Mouse (Mus musculus) lung, adult 10 weeks (tissue): ENCODE results near the gene Gprasp2. TPM values are rescaled to one million over a fixed set of nuclear protein-coding genes. Genes with fewer than 3 reads are reported as not detected.

Experiments used
- polyA plus RNA-seq: library from polyadenylated mRNA; stranded (reverse); fragments of 350-450 nt; fragmentation: Illumina TruSeq; extraction: RNeasy Lipid Tissue Mini Kit (QIAGEN cat#74804); gene quantifications from one replicate; pipeline ENCODE4 v1.2.3, GENCODE M21; 2014; ENCODE audit warnings: low read depth, low replicate concordance; ENCODE audit not compliant: insufficient read depth

The Gprasp2 gene
- polyA plus RNA-seq: 0.95 TPM

DNA sequence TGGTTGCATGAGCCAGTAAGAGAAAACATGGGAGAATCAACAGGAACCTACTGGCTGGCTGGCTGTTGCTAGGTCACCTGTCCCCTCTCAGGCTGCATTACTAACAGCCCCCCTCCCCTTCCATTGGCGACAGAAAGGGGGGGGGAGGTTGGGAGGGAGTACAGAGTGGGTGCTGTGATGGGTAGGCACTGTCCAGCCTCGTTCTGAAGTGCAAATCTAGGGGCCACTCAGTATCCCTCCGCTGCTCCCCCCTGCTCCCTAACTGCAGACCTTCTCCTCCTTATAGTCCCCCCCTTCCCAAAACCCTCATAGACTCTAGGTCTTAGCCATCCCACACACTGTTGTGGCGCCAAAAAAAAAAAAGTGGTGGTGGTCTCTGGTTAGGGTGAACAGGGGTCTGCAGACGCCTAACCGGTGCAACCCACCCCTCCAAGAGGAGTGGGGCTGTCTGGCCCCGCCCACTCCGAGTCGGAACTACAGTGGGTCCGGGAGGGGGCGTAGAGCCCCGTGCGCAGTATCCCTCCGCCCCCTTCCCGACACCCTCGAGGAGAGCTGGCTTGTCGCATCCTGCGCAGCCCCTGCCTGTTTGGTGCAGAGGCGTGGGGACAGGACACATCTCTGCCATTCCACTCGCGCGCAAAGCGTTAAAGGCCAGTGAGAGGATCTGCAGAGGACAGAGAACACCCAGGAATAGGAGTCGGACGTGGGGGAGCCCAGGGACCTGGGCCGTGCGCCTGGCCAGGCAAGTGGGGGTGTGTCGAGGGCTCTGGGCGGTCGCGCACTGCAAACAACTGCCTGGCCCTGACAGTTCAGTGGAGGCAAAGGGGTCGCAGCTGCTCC is at the start of gene Gprasp2:
Gene Gprasp2, plus strand, starts transcription at position 514 of the 840 bp plus-strand sequence.

DNA sequence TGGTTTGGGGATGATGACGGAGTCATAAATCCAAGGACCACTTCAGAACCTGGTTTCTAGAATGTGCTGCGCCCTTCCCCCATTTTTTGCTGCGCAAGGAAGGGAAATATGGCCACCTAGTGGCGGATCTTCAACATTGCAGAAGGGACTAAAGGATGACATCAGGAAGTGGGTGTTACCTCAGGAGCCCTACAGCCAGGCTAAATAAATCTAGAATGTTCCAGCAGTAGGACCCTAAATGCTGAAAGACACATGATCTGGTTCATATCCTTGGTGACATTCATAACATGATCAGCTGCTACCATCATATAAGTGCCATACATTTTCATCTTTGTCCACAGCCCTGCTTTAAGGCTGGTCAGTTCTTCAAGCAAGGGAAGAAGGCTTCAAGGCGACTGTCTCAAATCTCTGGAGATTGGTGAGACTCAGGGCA is 41.6 kb upstream of the Gprasp2 start, which contains the start of gene Bhlhb9:
Gene Bhlhb9, plus strand, starts transcription at position 383 of the 433 bp plus-strand sequence.

Other genes starting within 250 kb of the Gprasp2 start
- 0.27 TPM for gene Nxf7, start 240.3 kb upstream of the Gprasp2 start, polyA plus RNA-seq
- not detected for gene Prame, start 211.3 kb upstream of the Gprasp2 start, polyA plus RNA-seq
- gene Tcp11x2, start 145.2 kb upstream of the Gprasp2 start, polyA plus RNA-seq: not detected
- gene Tmsb15a, start 113.8 kb upstream of the Gprasp2 start, polyA plus RNA-seq: not detected
- gene Armcx5, start 96.3 kb upstream of the Gprasp2 start, polyA plus RNA-seq: 2.8 TPM
- 9.2 TPM for gene Gprasp1, start 96.3 kb upstream of the Gprasp2 start, polyA plus RNA-seq
- gene Bhlhb9, start 41.4 kb upstream of the Gprasp2 start, polyA plus RNA-seq: 5.2 TPM
- 21.1 TPM for gene Arxes2, start 154.8 kb downstream of the Gprasp2 start, polyA plus RNA-seq
- gene Arxes1, start 194.3 kb downstream of the Gprasp2 start, polyA plus RNA-seq: 1.6 TPM
- gene Bex2, start 229.2 kb downstream of the Gprasp2 start, polyA plus RNA-seq: 68.5 TPM
- not detected for gene Nxf3, start 246.2 kb downstream of the Gprasp2 start, polyA plus RNA-seq